Mouse (Mus musculus) MEL (cell line): Measurements from ENCODE around the gene Npas4.

ENCODE experiments used
- EP300 ChIP-seq, 2 experiments: IDR thresholded peaks; 2 replicates each; pipeline ENCODE4 v1.6.1; 2011; ENCODE audit warnings: improper control_type of control experiment in 2 of 2, low read length in 2 of 2, low read depth in 1 of 2, mild to moderate bottlenecking in 1 of 2
- MAZ ChIP-seq: IDR thresholded peaks from 2 replicates; pipeline ENCODE4 v1.6.1; 2012; ENCODE audit warnings: low read depth, mild to moderate bottlenecking, inconsistent platforms, low read length, improper control_type of control experiment
- TAL1 ChIP-seq: IDR thresholded peaks from 2 replicates; pipeline ENCODE4 v1.6.1; 2012; ENCODE audit warnings: mild to moderate bottlenecking, inconsistent platforms, low read length, moderate library complexity, mixed read lengths

DNA sequence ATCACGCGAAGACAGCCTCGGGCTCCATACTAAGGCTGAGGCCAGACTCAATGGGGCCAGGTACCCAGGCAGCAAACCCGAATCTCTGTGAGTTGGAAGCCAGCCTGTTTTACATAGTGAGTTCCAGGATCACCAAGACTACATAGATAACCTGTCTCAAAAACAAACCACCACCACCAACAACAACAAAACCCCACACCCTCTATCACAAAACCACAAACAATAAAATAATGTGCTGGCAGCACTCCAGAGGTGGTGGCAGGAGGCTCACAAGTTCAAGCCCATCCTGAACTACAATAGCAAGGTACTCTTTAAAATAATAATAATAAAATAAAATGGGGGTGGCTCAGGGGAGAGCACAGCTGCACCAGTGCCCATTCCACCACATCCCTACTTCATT, 46.5 kb upstream of the Npas4 start:
- TF ChIP-seq EP300 (IDR thresholded peaks at IDR 0.05; ENCODE audit: low read depth in 1 of 2, low read length in 2 of 2) (no peak), TAL1 (no peak), MAZ (no peak)
